Mouse (Mus musculus) megakaryocyte, embryonic 14.5 days (primary cell): ENCODE measurements around the gene Akr1c14.

Source experiments
- FLI1 ChIP-seq: IDR thresholded peaks from 2 replicates; pipeline ENCODE4 v1.6.1; 2012; ENCODE audit warnings: low read length, inconsistent platforms, mixed read lengths
- GATA1 ChIP-seq: IDR thresholded peaks from 3 replicates; pipeline ENCODE4 v1.6.1; 2012; ENCODE audit warnings: mixed read lengths, low read length, inconsistent platforms, borderline replicate concordance

GRCm38 (mm10) chr13:4049655-4050054 is 844 bp downstream of the Akr1c14 start:
- TF ChIP-seq GATA1 (no peak), FLI1 (no peak)
